Mouse (Mus musculus) G1E (cell line): ENCODE results near the gene Sh3kbp1.

Experiments used
- CTCF ChIP-seq: IDR thresholded peaks from 2 replicates; pipeline ENCODE4 v1.5.1; 2012; ENCODE audit warnings: low read depth, low read length, inconsistent platforms, mixed read lengths
- GATA1 ChIP-seq: IDR thresholded peaks from 2 replicates; pipeline ENCODE4 v1.6.1; 2012; ENCODE audit warnings: borderline replicate concordance, low read length, inconsistent platforms, mixed read lengths
- GATA2 ChIP-seq: IDR thresholded peaks from 2 replicates; pipeline ENCODE4 v1.6.1; 2012; ENCODE audit warnings: low read depth, low read length, inconsistent platforms, borderline replicate concordance
- POLR2AphosphoS5 ChIP-seq: IDR thresholded peaks from 2 replicates; pipeline ENCODE4 v1.6.1; 2012; ENCODE audit warnings: low read depth, low read length, inconsistent platforms; ENCODE audit not compliant: insufficient replicate concordance

DNA sequence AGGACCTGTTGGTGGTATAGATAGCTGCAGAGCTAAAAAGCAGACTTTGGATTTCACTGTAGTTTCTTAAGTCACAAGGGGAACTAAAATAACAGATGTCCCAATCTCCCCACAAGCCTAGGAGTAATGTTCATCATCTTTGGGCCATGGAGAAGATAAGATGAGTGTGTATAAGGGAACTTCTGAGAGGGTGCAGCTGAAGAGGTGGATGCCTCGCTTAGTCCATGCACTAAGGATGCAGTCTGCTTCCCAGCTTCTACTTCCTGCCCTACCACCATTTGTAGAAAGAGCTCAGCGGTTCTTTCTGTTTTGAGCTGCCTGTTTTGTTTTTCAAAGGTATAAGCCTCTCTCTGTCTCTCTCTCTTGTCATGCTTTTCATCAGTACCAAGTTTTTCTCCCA, 69.5 kb downstream of the Sh3kbp1 start:
- TF ChIP-seq CTCF: no peak
- TF ChIP-seq GATA2: no peak
- no peak for TF ChIP-seq POLR2AphosphoS5
- TF ChIP-seq GATA1: no peak
